Mouse (Mus musculus): ENCODE measurements around the gene Pdzd4.

Gene Pdzd4

GRCm38 (mm10) chrX:73785666-73786065 lies 39.1 kb downstream of the Pdzd4 start:
- no peak for DNase-seq (ENCODE audit: low read depth)

DNA sequence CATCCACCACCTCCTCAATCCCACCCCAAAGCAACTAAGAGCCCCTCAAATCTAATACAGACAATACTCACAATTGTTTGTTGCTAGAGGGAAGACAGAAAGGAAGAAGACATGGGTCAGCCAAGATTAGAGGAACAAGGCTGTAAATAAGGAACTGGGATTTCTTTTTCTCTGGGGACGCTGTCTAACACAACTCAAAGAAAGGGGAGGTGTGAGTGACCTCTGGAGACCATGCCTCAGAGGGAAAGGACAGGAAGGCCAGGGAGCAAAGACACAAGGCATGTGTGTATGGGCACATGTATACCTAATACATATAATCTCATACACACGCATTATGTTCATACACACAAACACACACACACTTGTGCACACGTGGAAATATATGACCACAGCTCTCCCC lies 42.5 kb downstream of the Pdzd4 start:
- no peak for DNase-seq (ENCODE audit: low read depth)

DNA sequence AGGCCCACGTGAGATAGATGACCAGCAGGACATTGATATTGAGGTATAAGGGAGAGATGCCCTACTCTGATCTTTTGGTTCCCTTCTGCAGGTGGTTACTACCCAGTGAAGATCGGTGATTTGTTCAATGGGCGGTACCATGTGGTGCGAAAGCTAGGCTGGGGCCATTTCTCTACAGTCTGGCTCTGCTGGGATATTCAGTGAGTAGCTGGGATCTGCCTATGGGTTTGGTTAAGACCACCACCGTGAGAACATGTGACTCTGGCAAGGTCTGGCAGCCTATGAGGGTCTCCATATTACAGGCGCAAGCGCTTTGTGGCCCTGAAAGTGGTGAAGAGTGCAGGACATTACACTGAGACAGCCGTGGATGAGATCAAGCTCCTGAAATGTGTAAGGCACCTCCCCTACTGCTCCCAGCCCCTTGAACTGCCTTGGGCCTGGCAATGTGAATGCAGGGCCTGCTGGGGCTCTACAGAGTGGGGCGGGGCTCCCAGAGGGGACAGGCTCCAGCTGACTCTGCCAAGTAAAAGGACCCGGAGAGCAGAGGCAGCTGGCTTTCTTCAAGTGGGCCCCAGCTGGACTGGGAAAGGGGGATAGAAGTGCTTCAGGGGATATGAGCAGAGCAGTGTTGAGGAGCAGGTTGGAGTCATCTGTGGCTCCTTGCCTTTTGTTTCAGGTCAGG lies 49.8 kb downstream of the Pdzd4 start:
- no peak for DNase-seq (ENCODE audit: low read depth)

- DNase-seq (ENCODE audit: low read depth), result no peak
These were observed 50.5 kb downstream of the Pdzd4 start, which contains the start of gene Srpk3 for GRCm38 (mm10) chrX:73774168-73774760. Gene Srpk3, plus strand, starts transcription at chrX:73774405.

DNA sequence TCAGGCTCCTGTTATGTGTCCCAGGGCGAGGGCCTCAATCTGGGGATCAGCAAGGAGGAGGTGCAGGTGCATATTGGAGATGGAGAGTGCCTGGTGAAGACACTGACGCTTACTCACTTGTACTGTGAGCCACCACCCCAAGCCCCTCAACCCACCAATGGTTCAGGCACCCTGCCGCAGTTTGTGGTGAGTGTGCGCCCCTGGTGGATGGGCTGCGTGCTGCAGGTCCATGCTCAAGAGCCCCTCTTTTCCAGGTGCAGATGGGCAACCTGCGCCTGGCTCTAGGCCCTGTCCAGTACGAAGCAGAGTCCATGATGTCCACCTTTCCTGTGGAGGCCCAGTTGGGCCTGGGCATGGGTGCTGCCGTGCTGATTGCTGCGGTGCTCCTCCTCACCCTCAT lies 57.5 kb downstream of the Pdzd4 start:
- no peak for DNase-seq (ENCODE audit: low read depth)

- no peak for DNase-seq (ENCODE audit: low read depth)
These were observed 59.5 kb downstream of the Pdzd4 start for GRCm38 (mm10) chrX:73765311-73765710.

GRCm38 (mm10) chrX:73758611-73759290 lies 66.0 kb downstream of the Pdzd4 start:
- DNase-seq (ENCODE audit: low read depth), result no peak

DNA sequence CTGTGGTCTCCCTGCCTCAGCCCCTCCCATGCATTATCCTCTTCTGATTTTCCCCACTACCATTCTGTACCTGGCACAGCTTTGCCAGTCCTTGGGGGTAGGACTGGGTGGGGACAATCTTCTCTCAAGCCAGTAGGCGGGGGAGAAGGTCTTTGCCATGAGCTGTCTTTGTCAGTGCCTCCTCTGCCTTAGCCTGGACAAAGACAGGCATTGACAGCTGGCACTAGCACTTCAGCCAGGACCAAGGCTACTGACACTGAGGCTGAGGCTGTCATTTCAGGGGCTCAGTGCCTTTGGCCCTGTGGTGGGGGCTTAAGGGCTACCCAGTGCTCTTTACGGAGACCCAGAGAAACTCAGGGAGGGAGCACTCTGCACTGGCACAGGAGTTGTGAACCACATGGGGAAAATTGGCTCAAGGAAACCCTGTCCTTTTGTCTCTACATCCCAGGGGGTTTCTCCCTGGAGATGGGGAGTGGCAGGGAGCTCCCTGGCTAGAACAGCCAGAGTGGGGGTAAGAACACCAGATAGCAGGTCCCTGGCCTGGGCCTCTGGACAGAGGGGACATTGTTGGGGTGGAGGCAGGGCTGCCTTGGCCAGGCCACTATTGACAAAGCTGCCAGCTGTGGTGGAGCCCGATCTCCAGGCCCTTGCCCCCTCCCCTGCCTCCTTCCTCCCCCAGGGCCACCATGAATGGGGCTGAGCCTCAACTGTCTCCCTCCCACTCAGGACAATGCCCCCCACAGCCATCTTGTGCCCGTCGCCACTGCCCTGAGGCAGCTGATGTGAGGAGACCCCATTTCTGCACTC lies 68.2 kb downstream of the Pdzd4 start, which contains the start of gene Plxnb3:
Gene Plxnb3 (plus strand): TSS at position 757 of the 807 bp plus-strand sequence.
- DNase-seq (ENCODE audit: low read depth), result no peak

DNA sequence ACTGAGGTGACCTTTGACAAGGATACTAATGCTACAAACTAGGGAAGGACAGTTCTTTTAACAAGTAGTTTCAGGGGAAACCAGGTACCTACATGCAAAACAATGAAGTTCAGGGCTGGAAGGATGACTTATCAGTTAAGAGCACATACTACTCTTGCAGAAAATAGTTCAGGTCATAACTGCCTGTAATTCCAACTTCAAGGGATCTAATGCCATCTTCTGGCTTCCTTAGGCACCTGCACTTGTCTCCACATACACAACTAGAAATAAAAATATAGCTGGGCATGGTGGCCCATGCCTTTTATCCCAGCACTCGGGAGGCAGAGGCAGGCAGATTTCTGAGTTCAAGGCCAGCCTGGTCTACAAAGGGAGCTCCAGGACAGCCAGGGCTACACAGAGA lies 75.8 kb downstream of the Pdzd4 start:
- DNase-seq (ENCODE audit: low read depth), result peak; percentile 2

DNA sequence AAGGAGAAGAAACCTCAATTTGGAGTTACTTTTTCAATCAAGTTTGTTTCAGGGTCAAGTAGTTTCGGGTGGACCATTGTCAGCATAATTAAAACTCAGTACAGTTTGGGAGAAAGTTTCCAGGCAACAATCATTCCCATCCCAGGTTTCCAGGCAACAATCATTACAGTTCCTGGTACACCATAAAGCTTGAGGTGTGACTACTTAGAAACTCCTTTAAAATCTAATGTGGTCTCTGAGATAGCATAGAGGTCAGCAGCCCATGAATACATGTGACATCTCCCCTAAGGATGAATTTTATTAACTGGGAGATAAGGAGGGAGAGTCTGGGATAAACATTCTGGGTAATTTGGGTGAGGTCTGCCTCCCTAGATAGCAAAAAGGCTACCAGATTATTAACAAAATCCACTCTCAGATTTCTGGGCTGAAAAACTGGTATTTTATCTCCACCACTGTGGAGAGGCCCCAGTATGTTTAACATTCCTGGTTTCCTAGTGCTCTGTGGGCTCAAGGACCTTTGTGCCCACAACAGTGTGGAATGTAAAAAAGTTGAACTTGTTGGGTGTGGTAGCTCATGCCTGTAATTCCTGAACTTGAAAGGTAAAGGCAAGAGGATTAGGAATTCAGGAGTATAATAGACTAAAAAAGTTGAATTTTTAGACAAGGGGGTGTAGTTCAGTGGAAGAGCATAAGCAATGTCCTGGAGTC lies 79.8 kb downstream of the Pdzd4 start:
- peak; percentile 1 for DNase-seq (ENCODE audit: low read depth)

All from c-Kit-positive CD71-positive TER-119-negative erythroid progenitor cells, embryonic 14.5 days (primary cell).